Mouse (Mus musculus): ENCODE data around the gene Vegfa. TPM values are rescaled to one million over a fixed set of nuclear protein-coding genes. Genes with fewer than 3 reads are reported as not detected.

The Vegfa gene
- polyA plus RNA-seq, 1 experiment, result 177 TPM

- 27% methylated on average over 5 of the region's 5 CpGs for WGBS
- no peaks in the 10 kb centered on the region for H3K36me3 ChIP-seq (ENCODE audit: control insufficient read depth, insufficient read depth, low read length)
- TF ChIP-seq POLR2A (IDR thresholded peaks at IDR 0.05; ENCODE audit: low read depth, low read length) (no peak), CTCF (IDR thresholded peaks at IDR 0.05; ENCODE audit: extremely low read depth, insufficient read length, insufficient replicate concordance, low read depth, low read length) (no peak)
- no peaks in the 10 kb centered on the region for H3K4me1 ChIP-seq (ENCODE audit: control insufficient read depth, insufficient read depth, insufficient read length, low read length)
- H3K4me3 ChIP-seq (ENCODE audit: low read depth, low read length), result no peak overlapping the region
- no peaks in the 10 kb centered on the region for H3K27me3 ChIP-seq (ENCODE audit: control insufficient read depth, insufficient read depth, low read length)
- H3K27ac ChIP-seq (ENCODE audit: insufficient read depth, low read depth, low read length), result no peak overlapping the region
These were observed 19.2 kb upstream of the Vegfa start for GRCm38 (mm10) chr17:46051356-46051755.

- TF ChIP-seq CTCF (IDR thresholded peaks at IDR 0.05; ENCODE audit: extremely low read depth, insufficient read length, insufficient replicate concordance, low read depth, low read length) (no peak), POLR2A (IDR thresholded peaks at IDR 0.05; ENCODE audit: low read depth, low read length) (no peak)
- no peak overlapping the region for H3K27ac ChIP-seq (ENCODE audit: insufficient read depth, low read depth, low read length)
- no peaks in the 10 kb centered on the region for H3K4me1 ChIP-seq (ENCODE audit: control insufficient read depth, insufficient read depth, insufficient read length, low read length)
These were observed 17.4 kb upstream of the Vegfa start for GRCm38 (mm10) chr17:46049567-46049966.

GRCm38 (mm10) chr17:46048184-46048583 is 16.0 kb upstream of the Vegfa start:
- TF ChIP-seq CTCF (IDR thresholded peaks at IDR 0.05; ENCODE audit: extremely low read depth, insufficient read length, insufficient replicate concordance, low read depth, low read length) (no peak), POLR2A (IDR thresholded peaks at IDR 0.05; ENCODE audit: low read depth, low read length) (no peak)

More at GRCm38 (mm10) chr17:46049567-46049966, 17.4 kb upstream of the Vegfa start:
- no peaks in the 10 kb centered on the region for H3K27me3 ChIP-seq (ENCODE audit: control insufficient read depth, insufficient read depth, low read length)
- no peak overlapping the region for H3K4me3 ChIP-seq (ENCODE audit: low read depth, low read length)
- no peaks in the 10 kb centered on the region for H3K36me3 ChIP-seq (ENCODE audit: control insufficient read depth, insufficient read depth, low read length)
- 57% methylated on average over 4 of the region's 4 CpGs for WGBS

GRCm38 (mm10) chr17:46045742-46046141 is 13.6 kb upstream of the Vegfa start:
- Histone ChIP-seq H3K27ac (ENCODE audit: insufficient read depth, low read depth, low read length) (no peak overlapping the region), H3K27me3 (ENCODE audit: control insufficient read depth, insufficient read depth, low read length) (no peaks in the 10 kb centered on the region), H3K4me1 (ENCODE audit: control insufficient read depth, insufficient read depth, insufficient read length, low read length) (no peaks in the 10 kb centered on the region), H3K36me3 (ENCODE audit: control insufficient read depth, insufficient read depth, low read length) (no peaks in the 10 kb centered on the region), H3K4me3 (ENCODE audit: low read depth, low read length) (no peak overlapping the region)
- WGBS, result 75% methylated on average over 8 of the region's 8 CpGs
- TF ChIP-seq POLR2A (IDR thresholded peaks at IDR 0.05; ENCODE audit: low read depth, low read length) (no peak), CTCF (IDR thresholded peaks at IDR 0.05; ENCODE audit: extremely low read depth, insufficient read length, insufficient replicate concordance, low read depth, low read length) (no peak)

More at GRCm38 (mm10) chr17:46048184-46048583, 16.0 kb upstream of the Vegfa start:
- H3K4me3 ChIP-seq (ENCODE audit: low read depth, low read length), result no peak overlapping the region
- no peaks in the 10 kb centered on the region for H3K4me1 ChIP-seq (ENCODE audit: control insufficient read depth, insufficient read depth, insufficient read length, low read length)
- WGBS, result 94% methylated on average over 4 of the region's 4 CpGs
- H3K27me3 ChIP-seq (ENCODE audit: control insufficient read depth, insufficient read depth, low read length), result no peaks in the 10 kb centered on the region
- H3K36me3 ChIP-seq (ENCODE audit: control insufficient read depth, insufficient read depth, low read length), result no peaks in the 10 kb centered on the region
- H3K27ac ChIP-seq (ENCODE audit: insufficient read depth, low read depth, low read length), result no peak overlapping the region

DNA sequence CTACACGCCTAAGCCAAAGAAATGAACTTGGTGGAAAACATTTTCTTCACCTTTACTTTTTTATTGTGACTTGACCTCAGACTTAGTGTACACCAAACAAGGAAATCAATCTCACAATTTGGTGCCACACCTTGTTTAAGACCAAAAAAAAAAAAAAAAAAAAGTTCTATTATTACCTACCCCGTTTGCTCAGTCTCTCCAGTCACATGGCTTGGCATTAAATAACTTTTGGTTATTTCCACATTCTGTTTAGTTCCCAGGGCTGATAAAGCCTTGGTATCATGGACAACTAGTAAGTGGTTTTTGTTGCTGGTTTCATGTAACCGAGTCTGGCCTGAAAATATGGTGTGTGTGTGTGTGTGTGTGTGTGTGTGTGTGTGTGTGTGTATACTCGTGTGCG is 12.8 kb upstream of the Vegfa start:
- H3K4me1 ChIP-seq (ENCODE audit: control insufficient read depth, insufficient read depth, insufficient read length, low read length), result no peaks in the 10 kb centered on the region
- H3K36me3 ChIP-seq (ENCODE audit: control insufficient read depth, insufficient read depth, low read length), result no peaks in the 10 kb centered on the region
- no peak overlapping the region for H3K27ac ChIP-seq (ENCODE audit: insufficient read depth, low read depth, low read length)
- WGBS, result 47% methylated on average over 5 of the region's 5 CpGs
- H3K27me3 ChIP-seq (ENCODE audit: control insufficient read depth, insufficient read depth, low read length), result no peaks in the 10 kb centered on the region
- H3K4me3 ChIP-seq (ENCODE audit: low read depth, low read length), result no peak overlapping the region
- TF ChIP-seq POLR2A (IDR thresholded peaks at IDR 0.05; ENCODE audit: low read depth, low read length), result no peak
- TF ChIP-seq CTCF (IDR thresholded peaks at IDR 0.05; ENCODE audit: extremely low read depth, insufficient read length, insufficient replicate concordance, low read depth, low read length), result no peak

- no peak overlapping the region for H3K27ac ChIP-seq (ENCODE audit: insufficient read depth, low read depth, low read length)
- 86% methylated on average over 8 of the region's 8 CpGs for WGBS
These were observed 10.0 kb upstream of the Vegfa start for GRCm38 (mm10) chr17:46042158-46042557.

DNA sequence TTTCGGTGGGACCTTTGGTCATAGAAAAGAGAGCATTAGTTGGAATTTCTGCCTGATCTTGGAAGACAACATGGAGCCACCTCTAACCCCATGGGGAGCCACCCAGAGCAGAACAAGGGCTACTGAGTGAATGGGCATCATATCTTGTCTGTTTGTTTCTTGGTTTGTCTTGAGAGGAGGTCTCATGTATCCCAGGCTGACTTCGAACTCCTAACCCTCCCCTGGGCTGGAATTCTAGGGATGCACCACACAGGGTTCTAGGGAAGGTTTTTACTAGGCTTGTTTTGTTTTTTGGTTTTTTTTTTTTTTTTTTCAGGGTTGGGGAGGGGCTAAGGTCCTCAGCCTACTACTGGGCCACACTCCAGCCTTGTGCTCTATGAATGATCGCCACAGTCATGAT is 9.5 kb upstream of the Vegfa start:
- Histone ChIP-seq H3K27me3 (ENCODE audit: control insufficient read depth, insufficient read depth, low read length) (no peaks in the 10 kb centered on the region), H3K4me1 (ENCODE audit: control insufficient read depth, insufficient read depth, insufficient read length, low read length) (no peaks in the 10 kb centered on the region), H3K36me3 (ENCODE audit: control insufficient read depth, insufficient read depth, low read length) (no peaks in the 10 kb centered on the region), H3K4me3 (ENCODE audit: low read depth, low read length) (no peak overlapping the region), H3K27ac (ENCODE audit: insufficient read depth, low read depth, low read length) (no peak overlapping the region)
- WGBS, result 65% methylated on average over 3 of the region's 3 CpGs
- TF ChIP-seq CTCF (IDR thresholded peaks at IDR 0.05; ENCODE audit: extremely low read depth, insufficient read length, insufficient replicate concordance, low read depth, low read length) (no peak), POLR2A (IDR thresholded peaks at IDR 0.05; ENCODE audit: low read depth, low read length) (no peak)

More at GRCm38 (mm10) chr17:46042158-46042557, 10.0 kb upstream of the Vegfa start:
- Histone ChIP-seq H3K27me3 (ENCODE audit: control insufficient read depth, insufficient read depth, low read length) (no peaks in the 10 kb centered on the region), H3K4me1 (ENCODE audit: control insufficient read depth, insufficient read depth, insufficient read length, low read length) (no peaks in the 10 kb centered on the region), H3K36me3 (ENCODE audit: control insufficient read depth, insufficient read depth, low read length) (no peaks in the 10 kb centered on the region), H3K4me3 (ENCODE audit: low read depth, low read length) (no peak overlapping the region)
- TF ChIP-seq POLR2A (IDR thresholded peaks at IDR 0.05; ENCODE audit: low read depth, low read length) (no peak), CTCF (IDR thresholded peaks at IDR 0.05; ENCODE audit: extremely low read depth, insufficient read length, insufficient replicate concordance, low read depth, low read length) (no peak)

Data from small intestine, adult 2 months (tissue).